In the genomic region with DNA sequence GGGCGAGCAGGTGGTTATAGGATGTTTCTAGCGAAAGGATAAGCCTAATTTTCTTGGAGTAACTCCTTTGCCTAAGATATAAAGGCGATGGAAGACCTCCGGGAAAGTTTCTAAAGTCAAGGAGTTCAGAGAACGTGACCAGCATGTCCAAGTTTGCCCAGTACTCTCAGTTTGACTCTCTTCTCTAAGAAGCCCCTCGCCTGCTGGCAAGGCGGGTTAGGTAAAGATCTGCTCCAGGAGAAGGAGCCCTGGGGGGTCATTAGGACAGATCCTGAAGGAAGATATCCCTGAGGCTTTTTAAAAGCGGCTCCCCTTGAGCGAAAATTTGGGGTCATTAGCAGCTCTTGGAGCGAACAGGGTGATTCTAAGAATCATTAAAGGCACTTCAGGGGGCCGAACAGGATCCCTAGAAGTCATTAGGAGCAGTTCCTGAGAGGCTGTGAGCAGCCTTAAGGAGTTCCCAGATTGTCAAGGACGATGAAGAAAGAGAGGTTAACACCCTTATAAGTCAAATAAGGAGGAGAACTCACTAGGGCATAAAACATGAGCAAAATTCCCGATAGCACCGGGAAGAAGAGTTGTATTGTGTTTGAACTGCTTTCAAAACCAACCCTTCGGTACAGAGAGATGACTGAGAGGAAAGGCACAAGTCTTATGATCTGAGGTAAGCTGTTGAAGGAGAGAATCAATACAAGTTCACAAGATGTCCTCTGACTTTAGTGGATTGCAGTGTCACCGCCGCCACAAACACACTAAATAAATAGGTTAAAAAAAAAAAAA, we compare ENCODE assay signal across 8 mouse cellular contexts. TPM values are rescaled to one million over a fixed set of nuclear protein-coding genes. Genes with fewer than 3 reads are reported as not detected.
DNase-seq lines count a peak whose midpoint lies in the region; ATAC-seq and TF ChIP-seq lines count a peak whose summit lies in the region.

No protein-coding gene starts in this region.

- no peak for DNase-seq in kidney, adult 2 months
- DNase-seq in kidney, adult 8-10 months, result no peak
- peak; percentile 21 for DNase-seq in MEL-GATA-1-ER (ENCODE audit: extremely low read depth, low read depth)
- DNase-seq in lung, postnatal 0 days (ENCODE audit: low spot score), result peak; percentile 46
- no peak for DNase-seq in adrenal gland, postnatal 10 days
- no peak for DNase-seq in layer of hippocampus, postnatal 10 days (ENCODE audit: low spot score in 2 of 2)
- no peak for DNase-seq in kidney, postnatal 4 days

- H3K4me1 ChIP-seq in kidney, adult 2 months (ENCODE audit: control insufficient read depth, insufficient read depth, low read length), result peaks cover 9% of the 10 kb centered on the region; the same call in 1 of the 2 replicates
- H3K4me1 ChIP-seq in forebrain, embryonic 15.5 days, result peaks cover 26% of the 10 kb centered on the region
- H3K4me1 ChIP-seq in lung, postnatal 0 days (ENCODE audit: insufficient read depth, low read depth, low read length), result no peaks in the 10 kb centered on the region

- H3K9me3 ChIP-seq in forebrain, embryonic 15.5 days, result no peaks in the 10 kb centered on the region
- no peaks in the 10 kb centered on the region for H3K9me3 ChIP-seq in lung, postnatal 0 days (ENCODE audit: low read length)

- TF ChIP-seq POLR2A in kidney, adult 2 months (IDR thresholded peaks at IDR 0.05; ENCODE audit: low read depth, low read length), result no peak

- H3K36me3 ChIP-seq in kidney, adult 2 months (ENCODE audit: control insufficient read depth, insufficient read depth, low read length), result no peaks in the 10 kb centered on the region
- H3K36me3 ChIP-seq in forebrain, embryonic 15.5 days, result peaks cover 20% of the 10 kb centered on the region
- peaks cover 7% of the 10 kb centered on the region; the same call in 1 of the 2 replicates for H3K36me3 ChIP-seq in lung, postnatal 0 days (ENCODE audit: insufficient read depth, low read length)

- H3K27ac ChIP-seq in kidney, adult 2 months (ENCODE audit: insufficient read depth, low read depth, low read length), result peak overlapping the region; percentile 81
- peak overlapping the region; percentile 98 for H3K27ac ChIP-seq in forebrain, embryonic 15.5 days (replicated peaks)
- H3K27ac ChIP-seq in lung, postnatal 0 days (ENCODE audit: low read length), result peak overlapping the region; percentile 95

- TF ChIP-seq EP300 in lung, postnatal 0 days (IDR thresholded peaks at IDR 0.05), result no peak

- TF ChIP-seq CTCF in kidney, adult 2 months (conservative IDR thresholded peaks at IDR 0.05; ENCODE audit: insufficient read depth, insufficient read length, low read depth, low read length), result no peak
- TF ChIP-seq CTCF in lung, postnatal 0 days (IDR thresholded peaks at IDR 0.05), result no peak

- peak overlapping the region; percentile 81 for H3K9ac ChIP-seq in forebrain, embryonic 15.5 days (replicated peaks)
- peak overlapping the region; percentile 46 for H3K9ac ChIP-seq in lung, postnatal 0 days (replicated peaks; ENCODE audit: low read depth)

- H3K27me3 ChIP-seq in kidney, adult 2 months (replicated peaks; ENCODE audit: control insufficient read depth, insufficient read depth, low read length), result no peaks in the 10 kb centered on the region
- H3K27me3 ChIP-seq in forebrain, embryonic 15.5 days, result no peaks in the 10 kb centered on the region
- H3K27me3 ChIP-seq in lung, postnatal 0 days (replicated peaks; ENCODE audit: insufficient read depth, low read length), result no peaks in the 10 kb centered on the region

- ATAC-seq in forebrain, embryonic 15.5 days (replicated peaks), result peak; percentile 0; the same call in 1 of the 2 replicates
- no peak for ATAC-seq in lung, postnatal 0 days

- H3K4me3 ChIP-seq in kidney, adult 2 months (ENCODE audit: insufficient read depth, low read depth, low read length), result peak overlapping the region; percentile 87
- peak overlapping the region; percentile 76 for H3K4me3 ChIP-seq in forebrain, embryonic 15.5 days
- H3K4me3 ChIP-seq in lung, postnatal 0 days (ENCODE audit: low read depth, low read length), result peak overlapping the region; percentile 78

- H3K4me2 ChIP-seq in forebrain, embryonic 15.5 days (replicated peaks), result peak overlapping the region; percentile 72
- H3K4me2 ChIP-seq in lung, postnatal 0 days (replicated peaks; ENCODE audit: low read depth, low read length), result peak overlapping the region; percentile 54

- 11% methylated on average over 17 of the region's 17 CpGs for WGBS in kidney, adult 2 months
- 9% methylated on average over 17 of the region's 17 CpGs for WGBS in forebrain, embryonic 15.5 days
- WGBS in lung, postnatal 0 days, result 9% methylated on average over 17 of the region's 17 CpGs

RNA-seq across cellular contexts. Expression of gene Kdm4a, which starts 0.6 kb away (rescaled TPM):
- 31.9 and 34.0 TPM in 2 replicates for polyA plus RNA-seq in kidney, adult 2 months (2012; rRNA removed)
- 62.9 and 63.8 TPM in 2 replicates for polyA plus RNA-seq in forebrain, embryonic 15.5 days (2015; fragmentation: Nextera tagmentation; extraction: Ambion mirVana)
- 20.3 and 23.4 TPM in 2 replicates for polyA plus RNA-seq in lung, postnatal 0 days (2015; fragmentation: Nextera tagmentation; extraction: Ambion mirVana)
- total RNA-seq in adrenal gland, postnatal 10 days (2021), result 10 to 100 TPM; 34.6 to 47.5 TPM
- 10 to 100 TPM; 56.5 to 66.7 TPM for total RNA-seq in layer of hippocampus, postnatal 10 days (2021)

RNA-seq across cellular contexts. Expression of gene St3gal3, which starts 45.8 kb away (rescaled TPM):
- 49.1 and 50.7 TPM in 2 replicates for polyA plus RNA-seq in kidney, adult 2 months (2012; rRNA removed)
- polyA plus RNA-seq in forebrain, embryonic 15.5 days (2015; fragmentation: Nextera tagmentation; extraction: Ambion mirVana), result 11.3 and 12.3 TPM in 2 replicates
- 4.0 and 4.5 TPM in 2 replicates for polyA plus RNA-seq in lung, postnatal 0 days (2015; fragmentation: Nextera tagmentation; extraction: Ambion mirVana)
- total RNA-seq in adrenal gland, postnatal 10 days (2021), result 10 to 100 TPM; 30.5 to 32.0 TPM
- total RNA-seq in layer of hippocampus, postnatal 10 days (2021), result 10 to 100 TPM; 37.6 to 38.3 TPM

Comparison
In these comparisons a context has a peak if more than half of its experiments do, and no peak if none do; other contexts are left out.
1. DNase-seq: peak in MEL-GATA-1-ER (single experiment) and lung, postnatal 0 days (single experiment); none in kidney, adult 2 months (single experiment), kidney, adult 8-10 months (0 of 2), adrenal gland, postnatal 10 days (single experiment), layer of hippocampus, postnatal 10 days (0 of 2) and kidney, postnatal 4 days (0 of 2).
2. Peak in every context shown above with its lines, with median percentiles within 50 percentile points of each other: H3K27ac ChIP-seq and H3K4me3 ChIP-seq.